Mouse (Mus musculus): ENCODE measurements around the gene Ins2.

- TF ChIP-seq CTCF (IDR thresholded peaks at IDR 0.05; ENCODE audit: low read depth) = no peak
- no peak for TF ChIP-seq EP300 (optimal IDR thresholded peaks at IDR 0.05)
These were observed 85.2 kb downstream of the Ins2 start for GRCm38 (mm10) chr7:142657821-142658614.

All from stomach, postnatal 0 days (tissue).